Mouse (Mus musculus) embryonic facial prominence, embryonic 15.5 days (tissue): Measurements from ENCODE around the gene Serinc4. TPM values are rescaled to one million over a fixed set of nuclear protein-coding genes. Genes with fewer than 3 reads are reported as not detected.
A peak's percentile ranks its signal among the peaks of the same experiment; 100 is the strongest.
"Not testable (repeated sequence)": the region's sequence is repeated elsewhere in the genome, so short reads cannot be mapped to it uniquely, and the experiment has no call there.

Experiments used
- ATAC-seq: fragments of 200-750 bp; cut with Nextera tagmentation; 2 replicates; pipeline ENCODE4 v1.8.0; 2017; ENCODE audit warnings: low read depth, moderate TSS enrichment; ENCODE audit not compliant: insufficient number of reproducible peaks, low FRiP score, low TSS enrichment
- H3K27ac ChIP-seq: fragments of 300-500 bp; sonication (generic); replicated peaks from 2 replicates; pipeline ENCODE4 v1.5.1; 2015; ENCODE audit warnings: mild to moderate bottlenecking, inconsistent platforms
- H3K27me3 ChIP-seq: fragments of 300-500 bp; sonication (generic); 2 replicates; pipeline ENCODE4 v1.6.1; 2015; ENCODE audit warnings: inconsistent platforms
- H3K36me3 ChIP-seq: fragments of 300-500 bp; sonication (generic); 2 replicates; pipeline ENCODE4 v1.6.1; 2015; ENCODE audit warnings: mild to moderate bottlenecking, inconsistent platforms
- H3K4me1 ChIP-seq: fragments of 300-500 bp; sonication (generic); 2 replicates; pipeline ENCODE4 v1.6.1; 2015; ENCODE audit warnings: inconsistent platforms
- H3K4me2 ChIP-seq: fragments of 300-500 bp; sonication (generic); replicated peaks from 2 replicates; pipeline ENCODE4 v1.6.1; 2015; ENCODE audit warnings: mild to moderate bottlenecking, inconsistent platforms
- H3K4me3 ChIP-seq: fragments of 300-500 bp; sonication (generic); replicated peaks from 2 replicates; pipeline ENCODE4 v1.5.1; 2015; ENCODE audit warnings: mild to moderate bottlenecking, inconsistent platforms
- H3K9ac ChIP-seq: fragments of 300-500 bp; sonication (generic); 2 replicates; pipeline ENCODE4 v1.6.1; 2015; ENCODE audit warnings: inconsistent platforms
- H3K9me3 ChIP-seq: fragments of 300-500 bp; sonication (generic); replicated peaks from 2 replicates; pipeline ENCODE4 v1.6.1; 2016; ENCODE audit warnings: inconsistent platforms
- WGBS: fragments of 180-500 bp; shearing (Covaris S2); methylation state at CpG from one replicate; pipeline ENCODE4 v1.1.7; 2015; 5-methylcytosine and 5-hydroxymethylcytosine counted together
- polyA plus RNA-seq: library from polyadenylated mRNA; unstranded; fragments of >200 nt; fragmentation: Nextera tagmentation; extraction: Ambion mirVana; gene quantifications from 2 replicates; pipeline ENCODE4 v1.2.1, GENCODE M21; 2015

Gene Serinc4
- 0.53 and 0.61 TPM in 2 replicates for polyA plus RNA-seq

DNA sequence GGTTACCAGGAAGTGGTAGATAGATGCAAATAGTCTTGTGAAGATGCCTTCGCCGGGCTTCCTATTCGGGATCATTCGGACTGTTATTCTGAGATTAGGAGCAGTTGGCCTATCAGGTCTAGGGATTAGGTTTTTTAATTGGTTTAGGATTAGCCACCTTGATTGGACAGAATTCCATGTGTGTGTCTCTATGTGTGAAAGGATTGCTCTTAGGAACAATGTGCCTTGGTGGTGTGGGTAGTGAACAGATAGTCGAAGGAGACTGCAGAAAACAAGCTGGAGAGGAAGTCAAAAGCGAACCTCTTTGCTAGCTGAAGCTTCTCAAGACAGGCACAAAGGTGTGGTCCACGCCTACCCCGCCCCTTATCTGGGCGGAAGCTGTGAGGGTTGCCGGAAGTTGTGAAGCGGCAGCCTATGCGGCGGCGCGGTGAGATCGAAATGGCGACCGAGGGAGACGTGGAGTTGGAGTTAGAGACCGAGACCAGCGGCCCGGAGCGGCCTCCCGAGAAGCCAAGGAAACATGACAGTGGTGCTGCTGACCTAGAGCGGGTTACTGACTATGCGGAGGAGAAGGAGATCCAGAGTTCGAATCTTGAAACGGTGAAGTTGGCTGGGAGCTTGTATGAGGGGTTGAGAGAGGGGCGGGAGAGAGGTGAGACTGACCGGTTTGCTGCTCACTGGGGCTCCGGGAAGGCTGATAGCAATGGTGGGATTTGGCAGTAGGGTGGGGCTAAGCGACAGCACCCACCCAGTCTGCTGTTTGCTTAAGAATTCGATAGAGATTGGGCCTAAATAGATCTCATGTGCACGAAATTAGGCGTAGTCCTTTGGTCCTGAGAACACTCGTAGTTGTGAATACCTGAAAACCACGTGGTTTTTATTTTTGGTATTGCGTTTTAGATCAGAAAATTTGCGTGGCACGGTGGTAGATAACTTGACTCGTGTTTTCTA is at the start of gene Serinc4:
Gene Serinc4, minus strand, starts transcription at position 90 of the 951 bp plus-strand sequence.
- 4% methylated on average over 41 of the region's 41 CpGs for WGBS
- peak within 1 kb of the TSS; percentile 74 for H3K4me3 ChIP-seq
- H3K36me3 ChIP-seq = peaks cover 32% of the 10 kb centered on the region
- peak within 1 kb of the TSS; percentile 53 for H3K4me2 ChIP-seq
- peak within 1 kb of the TSS; percentile 83 for H3K27ac ChIP-seq
- ATAC-seq = peak; percentile 82
- no peaks in the 10 kb centered on the region for H3K27me3 ChIP-seq
- peaks cover 23% of the 10 kb centered on the region for H3K4me1 ChIP-seq
- no peaks in the 10 kb centered on the region for H3K9me3 ChIP-seq
- peak within 1 kb of the TSS; percentile 71 for H3K9ac ChIP-seq

DNA sequence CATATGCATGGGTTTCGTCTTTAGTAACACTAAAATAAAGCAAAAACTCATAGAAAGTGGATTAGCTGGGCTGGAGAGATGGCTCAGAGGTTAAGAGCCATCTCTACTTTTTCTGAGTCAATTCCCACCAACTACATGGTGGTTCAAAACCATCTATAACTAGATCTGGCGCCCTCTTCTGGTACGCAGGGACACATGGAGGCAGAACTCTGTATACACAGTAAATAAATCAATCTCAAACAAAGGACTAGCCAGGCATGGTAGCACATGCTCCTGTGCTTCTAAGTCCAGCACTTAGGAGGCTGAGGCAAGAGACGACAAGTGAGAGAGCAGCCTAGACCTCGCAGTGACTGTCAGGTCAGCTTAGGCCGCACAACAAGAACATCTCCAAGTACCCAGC is 45.0 kb upstream of the Serinc4 start:
- 70% methylated on average over 3 of the region's 6 CpGs for WGBS
- not testable (repeated sequence) for H3K9me3 ChIP-seq, H3K36me3 ChIP-seq, H3K27me3 ChIP-seq, H3K9ac ChIP-seq, H3K4me1 ChIP-seq, H3K4me2 ChIP-seq, H3K27ac ChIP-seq, H3K4me3 ChIP-seq, ATAC-seq

DNA sequence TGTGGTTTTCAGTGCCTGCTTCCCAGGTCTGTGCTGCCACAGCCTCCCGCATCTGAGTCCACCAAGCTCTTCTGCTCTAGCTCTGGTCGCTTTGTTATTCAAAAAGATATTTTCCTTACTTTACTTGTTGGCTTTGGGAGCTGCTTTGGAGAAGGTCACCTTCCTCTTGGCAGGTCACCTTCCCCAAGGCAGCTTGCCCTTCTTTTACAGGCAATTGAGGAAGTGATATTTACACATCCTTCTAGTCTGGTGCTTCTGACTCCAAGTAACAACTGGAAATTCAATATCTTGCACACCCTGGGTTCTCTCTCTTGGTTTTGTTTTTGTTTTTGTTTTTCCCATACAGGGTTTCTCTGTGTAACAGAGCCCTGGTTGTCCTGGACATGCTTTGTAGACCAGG is 27.8 kb upstream of the Serinc4 start:
- not testable (repeated sequence) for H3K4me2 ChIP-seq, ATAC-seq, H3K27ac ChIP-seq, H3K9me3 ChIP-seq, H3K36me3 ChIP-seq, H3K4me1 ChIP-seq, H3K4me3 ChIP-seq, H3K27me3 ChIP-seq, H3K9ac ChIP-seq
- 78% methylated on average over 2 of the region's 2 CpGs for WGBS

DNA sequence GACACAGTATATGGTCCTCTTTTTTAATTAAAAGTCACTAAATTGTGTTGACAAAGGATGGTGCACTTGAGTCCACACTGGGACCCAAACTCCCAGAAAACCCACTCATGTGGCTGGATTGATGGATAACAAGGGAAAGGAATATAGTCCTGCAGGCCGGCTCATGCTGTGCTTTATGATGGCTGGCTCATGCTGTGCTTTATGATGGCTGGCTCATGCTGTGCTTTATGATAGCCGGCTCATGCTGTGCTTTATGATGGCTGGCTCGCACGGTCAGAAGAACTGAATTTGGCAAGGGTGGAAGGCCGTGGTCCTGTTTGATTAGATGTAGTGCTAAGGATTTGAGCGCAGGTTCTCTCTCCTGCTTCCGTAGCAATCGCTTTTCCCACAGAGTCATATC is 27.0 kb upstream of the Serinc4 start:
- Histone ChIP-seq H3K27ac (no peak overlapping the region), H3K4me2 (no peak overlapping the region), H3K36me3 (no peaks in the 10 kb centered on the region), H3K9ac (no peak overlapping the region), H3K27me3 (no peaks in the 10 kb centered on the region), H3K9me3 (no peaks in the 10 kb centered on the region), H3K4me3 (no peak overlapping the region), H3K4me1 (no peaks in the 10 kb centered on the region)
- no peak for ATAC-seq
- 75% methylated on average over 8 of the region's 8 CpGs for WGBS

DNA sequence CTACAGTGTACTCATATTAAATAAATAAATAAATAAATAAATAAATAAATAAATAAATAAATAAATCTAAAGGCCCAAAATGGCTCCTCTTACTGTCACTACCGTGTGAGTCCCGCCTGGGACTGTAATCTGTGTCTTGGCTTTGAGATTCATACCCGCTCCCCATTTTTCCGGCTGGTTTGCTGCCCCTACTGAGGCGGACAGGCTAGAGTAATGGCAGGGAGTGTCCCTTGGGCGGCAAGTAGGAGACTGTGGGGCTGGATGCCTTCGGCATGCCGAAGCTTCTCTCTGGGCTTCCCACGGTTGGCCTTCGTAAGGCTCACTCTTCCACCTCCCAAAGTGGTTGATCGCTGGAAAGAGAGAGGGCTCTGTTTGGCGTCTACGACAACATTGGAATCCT is 24.3 kb upstream of the Serinc4 start:
- not testable (repeated sequence) for H3K4me1 ChIP-seq, H3K27ac ChIP-seq, ATAC-seq, H3K9ac ChIP-seq, H3K4me3 ChIP-seq, H3K9me3 ChIP-seq, H3K4me2 ChIP-seq, H3K36me3 ChIP-seq, H3K27me3 ChIP-seq
- 79% methylated on average over 13 of the region's 13 CpGs for WGBS

DNA sequence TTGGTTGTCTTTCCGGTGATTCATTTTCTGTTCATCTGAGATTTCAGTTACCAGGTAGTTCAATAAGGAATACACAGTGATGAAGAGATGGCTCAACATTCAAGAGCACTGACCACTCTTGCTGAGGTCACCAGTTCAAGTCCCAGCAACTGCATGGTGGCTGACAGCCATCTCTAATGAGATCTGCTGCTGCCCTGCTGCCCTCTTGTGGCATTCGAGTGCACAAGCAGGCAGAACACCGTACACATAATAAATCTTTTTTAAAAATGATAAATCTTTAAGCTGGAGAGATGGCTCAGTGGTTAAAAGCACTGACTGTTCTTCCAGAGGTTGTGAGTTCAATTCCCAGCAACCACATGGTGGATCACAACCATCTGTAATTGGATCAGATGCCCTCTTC is 23.9 kb upstream of the Serinc4 start:
- Histone ChIP-seq H3K36me3 (no peaks in the 10 kb centered on the region), H3K27ac (no peak overlapping the region), H3K9ac (no peak overlapping the region), H3K4me1 (no peaks in the 10 kb centered on the region), H3K9me3 (no peaks in the 10 kb centered on the region), H3K27me3 (no peaks in the 10 kb centered on the region), H3K4me2 (no peak overlapping the region), H3K4me3 (no peak overlapping the region)
- WGBS = 56% methylated on average over 3 of the region's 3 CpGs
- ATAC-seq = no peak

DNA sequence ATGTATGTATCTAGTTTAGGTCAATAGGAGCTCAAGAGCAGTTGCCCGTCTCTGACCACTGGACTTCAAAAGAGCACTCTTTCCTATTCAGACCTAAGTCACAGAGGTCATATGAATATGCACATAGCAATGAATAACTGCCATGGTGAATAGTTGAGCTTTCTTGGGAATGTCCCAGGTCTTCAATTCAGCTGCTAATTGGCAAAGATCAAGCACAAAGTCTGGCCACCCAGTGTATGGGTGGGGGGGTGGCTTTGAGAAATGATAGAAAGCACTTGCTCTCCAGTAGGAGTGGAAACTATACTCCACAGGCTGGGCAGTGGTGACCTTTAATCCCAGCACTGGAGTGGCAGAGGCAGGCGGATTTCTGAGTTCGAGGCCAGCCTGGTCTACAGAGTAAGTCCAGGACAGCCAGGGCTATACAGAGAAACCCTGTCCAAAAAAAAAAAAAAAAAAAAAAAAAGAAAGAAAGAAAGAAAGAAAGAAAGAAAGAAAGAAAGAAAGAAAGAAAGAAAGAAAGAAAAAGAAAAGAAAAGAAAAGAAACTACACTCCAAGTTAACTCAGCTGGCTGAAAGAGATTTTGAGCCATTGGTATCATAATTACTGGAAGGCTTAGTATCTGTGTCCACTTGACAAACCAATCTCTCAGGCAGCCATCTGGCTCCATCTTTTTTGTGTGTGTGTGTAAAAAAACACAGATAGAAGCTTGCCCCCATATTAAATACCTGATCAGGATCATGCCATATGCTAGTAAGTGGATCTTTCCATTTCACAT is 21.1 kb upstream of the Serinc4 start:
- no peaks in the 10 kb centered on the region for H3K4me1 ChIP-seq
- no peaks in the 10 kb centered on the region for H3K27me3 ChIP-seq
- no peak overlapping the region for H3K4me2 ChIP-seq
- no peak for ATAC-seq
- H3K36me3 ChIP-seq = no peaks in the 10 kb centered on the region
- H3K27ac ChIP-seq = no peak overlapping the region
- 86% methylated on average over 3 of the region's 3 CpGs for WGBS
- no peak overlapping the region for H3K9ac ChIP-seq
- no peak overlapping the region for H3K4me3 ChIP-seq
- no peaks in the 10 kb centered on the region for H3K9me3 ChIP-seq

DNA sequence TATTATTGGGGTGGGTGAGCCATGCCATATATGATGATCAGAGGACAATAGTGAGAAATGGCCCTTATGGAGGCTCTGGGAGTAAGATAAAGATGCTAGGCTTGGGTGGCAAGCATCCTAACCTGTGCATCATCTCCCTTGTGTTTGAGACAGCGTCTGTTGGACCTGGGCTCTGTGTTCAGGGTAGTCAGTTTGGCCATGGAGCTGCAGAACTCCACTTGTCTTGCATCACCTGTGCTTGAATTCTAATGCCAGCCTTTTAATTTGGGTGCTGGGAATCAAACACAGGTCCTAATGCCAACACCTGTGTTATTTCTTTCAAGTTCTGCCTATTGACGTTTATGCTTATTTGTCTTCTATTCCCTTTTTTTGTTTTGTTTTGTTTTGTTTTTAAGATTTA is 18.7 kb upstream of the Serinc4 start:
- H3K27me3 ChIP-seq, ATAC-seq, H3K9me3 ChIP-seq, H3K4me3 ChIP-seq, H3K4me1 ChIP-seq, H3K36me3 ChIP-seq, H3K9ac ChIP-seq, H3K27ac ChIP-seq, H3K4me2 ChIP-seq: not testable (repeated sequence)
- 96% methylated on average over 2 of the region's 2 CpGs for WGBS

DNA sequence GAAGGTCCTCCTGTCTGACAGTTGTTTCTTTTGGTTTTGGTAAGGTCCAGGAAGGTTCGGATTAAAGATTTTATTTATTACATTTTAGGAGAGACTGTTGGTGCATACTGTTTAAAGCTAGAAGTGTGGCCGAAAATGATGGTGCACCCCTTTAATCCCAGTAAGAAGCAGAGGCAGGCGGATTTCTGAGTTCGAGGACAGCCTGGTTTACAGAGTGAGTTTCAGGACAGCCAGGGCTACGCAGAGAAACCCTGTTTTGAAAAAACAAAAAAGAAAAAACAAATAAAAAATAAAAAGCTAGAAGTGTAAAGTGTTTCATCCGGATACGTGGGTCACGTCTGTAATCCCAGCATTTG is 17.6 kb upstream of the Serinc4 start:
- WGBS = 31% methylated on average over 8 of the region's 8 CpGs
- H3K27me3 ChIP-seq = no peaks in the 10 kb centered on the region
- no peaks in the 10 kb centered on the region for H3K4me1 ChIP-seq
- peak overlapping the region; percentile 65 for H3K4me3 ChIP-seq
- H3K36me3 ChIP-seq = no peaks in the 10 kb centered on the region
- peak overlapping the region; percentile 72 for H3K27ac ChIP-seq
- ATAC-seq = 0 out of 2 replicates have a peak, but pooled peaks have one; percentile 15
- 0 out of 2 replicates have a peak overlapping the region, but pooled peaks have one; percentile 64 for H3K9ac ChIP-seq
- H3K4me2 ChIP-seq = peak overlapping the region; percentile 71
- no peaks in the 10 kb centered on the region for H3K9me3 ChIP-seq

DNA sequence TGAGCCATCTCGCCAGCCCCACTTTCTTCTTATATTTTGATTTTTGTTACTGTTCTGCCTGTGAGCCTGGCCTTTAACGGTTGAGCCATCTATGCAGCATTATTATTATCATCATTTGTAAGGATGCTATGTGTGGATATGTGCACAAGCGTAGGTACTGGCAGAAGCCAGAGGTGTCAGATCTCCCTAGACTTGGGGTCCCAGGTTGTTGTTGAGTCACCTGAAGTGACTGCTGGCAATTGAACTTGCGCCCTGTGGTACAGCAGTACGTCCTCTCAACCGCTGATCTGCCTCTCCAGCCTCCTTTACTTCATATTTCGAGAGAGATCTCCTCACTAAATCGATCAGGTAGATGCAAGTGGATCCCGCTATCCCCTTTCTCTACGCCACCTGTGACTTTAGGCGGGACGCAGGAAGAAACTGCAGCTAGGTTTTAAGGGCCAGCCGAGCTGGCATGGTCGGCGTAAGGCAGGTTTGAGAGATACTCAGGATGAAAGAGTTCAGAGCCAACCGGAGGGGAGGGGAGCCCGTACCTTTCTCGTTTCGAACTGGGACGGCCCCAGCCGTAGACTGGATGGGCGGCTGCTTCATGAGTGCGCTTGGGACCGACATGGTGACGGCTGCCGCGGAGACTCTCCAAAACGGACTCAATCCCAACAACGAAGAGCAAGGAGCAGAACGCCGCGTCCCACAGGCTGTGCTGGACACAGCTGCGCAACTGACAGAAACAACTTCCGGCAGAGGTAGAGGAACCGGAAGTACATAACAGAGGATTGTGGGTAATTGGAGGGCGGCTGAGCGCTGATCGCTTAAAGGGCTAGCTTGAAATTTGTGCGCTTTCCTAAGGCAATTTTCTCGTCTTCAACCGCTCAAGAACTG is 17.0 kb upstream of the Serinc4 start, which contains the start of gene Mfap1b:
Gene Mfap1b, minus strand, starts transcription at position 767 of the 879 bp plus-strand sequence.
- not testable (repeated sequence) for H3K36me3 ChIP-seq, H3K27me3 ChIP-seq, H3K4me1 ChIP-seq, H3K9me3 ChIP-seq
- 7% methylated on average over 41 of the region's 41 CpGs for WGBS
- Histone ChIP-seq H3K27ac (peak within 1 kb of the TSS; percentile 72), H3K4me2 (peak within 1 kb of the TSS; percentile 71), H3K9ac (peak within 1 kb of the TSS; percentile 64), H3K4me3 (peak within 1 kb of the TSS; percentile 65)
- ATAC-seq = peak; percentile 86

DNA sequence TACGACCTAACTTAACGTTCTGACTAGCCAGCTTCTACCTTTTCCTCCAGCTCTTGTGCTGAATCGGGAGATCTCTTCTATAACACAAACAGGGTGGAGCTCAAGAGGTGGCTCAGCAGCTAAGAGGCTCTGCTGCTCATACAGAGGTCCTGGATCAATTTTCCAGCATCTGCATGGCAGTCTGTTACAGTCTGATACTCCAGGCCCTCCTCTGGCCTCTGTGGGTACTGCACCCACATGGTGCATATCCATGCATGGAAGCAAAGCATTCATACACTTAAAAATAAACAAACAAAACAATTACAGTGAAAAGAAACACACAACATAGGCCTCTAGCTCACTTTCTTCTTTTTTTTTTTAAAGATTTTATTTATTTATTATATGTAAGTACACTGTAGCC is 16.2 kb upstream of the Serinc4 start:
- not testable (repeated sequence) for H3K9ac ChIP-seq, ATAC-seq, H3K4me1 ChIP-seq, H3K9me3 ChIP-seq, H3K36me3 ChIP-seq, H3K27me3 ChIP-seq, H3K27ac ChIP-seq
- WGBS = 96% methylated on average over 3 of the region's 3 CpGs
- peak overlapping the region; percentile 71 for H3K4me2 ChIP-seq
- H3K4me3 ChIP-seq = 0 out of 2 replicates have a peak overlapping the region, but pooled peaks have one; percentile 65
